Mouse (Mus musculus) MEL (cell line): ENCODE results near the gene Foxn1. TPM values are rescaled to one million over a fixed set of nuclear protein-coding genes. Genes with fewer than 3 reads are reported as not detected.

ENCODE experiments used
- DNase-seq: peaks from one replicate; pipeline ENCODE4 v3.0.0; 2011; ENCODE audit warnings: low read depth, low spot score
- H3K27ac ChIP-seq: 2 replicates; pipeline ENCODE4 v1.5.1; 2012; ENCODE audit warnings: low read depth, mild to moderate bottlenecking, control low read depth, low read length, moderate library complexity; ENCODE audit not compliant: control insufficient read depth
- H3K27me3 ChIP-seq, 2 experiments: fragments of 150-350 bp in 1 of 2; sonication (generic) in 1 of 2; 2 replicates each; pipeline ENCODE4 v1.6.1; 2012; ENCODE audit warnings: low read length in 2 of 2, mild to moderate bottlenecking in 2 of 2, improper control_type of control experiment in 1 of 2, moderate library complexity in 1 of 2; ENCODE audit not compliant: insufficient read depth in 2 of 2, control insufficient read depth in 1 of 2
- H3K36me3 ChIP-seq, 2 experiments: 2 replicates each; pipeline ENCODE4 v1.6.1; 2012 to 2014; ENCODE audit warnings: low read length in 2 of 2, improper control_type of control experiment in 1 of 2, inconsistent platforms in 1 of 2, mild to moderate bottlenecking in 1 of 2; ENCODE audit not compliant: insufficient read depth in 2 of 2, control insufficient read depth in 1 of 2
- H3K4me1 ChIP-seq, 2 experiments: fragments of 150-350 bp in 1 of 2; sonication (generic) in 1 of 2; 2 replicates each; pipeline ENCODE4 v1.6.1; 2012; ENCODE audit warnings: low read length in 2 of 2, improper control_type of control experiment in 1 of 2, mild to moderate bottlenecking in 1 of 2; ENCODE audit not compliant: insufficient read depth in 2 of 2, control insufficient read depth in 1 of 2
- H3K4me3 ChIP-seq, 2 experiments: fragments of 150-350 bp in 1 of 2; sonication (generic) in 1 of 2; 2 replicates each; pipeline ENCODE4 v1.5.1; 2012; ENCODE audit warnings: low read depth in 2 of 2, low read length in 2 of 2, mild to moderate bottlenecking in 2 of 2, moderate library complexity in 2 of 2, control low read depth in 1 of 2, improper control_type of control experiment in 1 of 2; ENCODE audit not compliant: control insufficient read depth in 1 of 2, insufficient read depth in 1 of 2
- H3K79me2 ChIP-seq: 2 replicates; pipeline ENCODE4 v1.6.1; 2012; ENCODE audit warnings: mild to moderate bottlenecking, low read length, moderate library complexity; ENCODE audit not compliant: control insufficient read depth, poor library complexity, insufficient read depth
- H3K9ac ChIP-seq: 2 replicates; pipeline ENCODE4 v1.6.1; 2012; ENCODE audit warnings: low read depth, mild to moderate bottlenecking, control low read depth, low read length, moderate library complexity; ENCODE audit not compliant: control insufficient read depth, poor library complexity, severe bottlenecking
- H3K9me3 ChIP-seq: fragments of 150-350 bp; sonication (generic); replicated peaks from 2 replicates; pipeline ENCODE4 v1.6.1; 2012; ENCODE audit warnings: mild to moderate bottlenecking, low read length, improper control_type of control experiment, moderate library complexity; ENCODE audit not compliant: insufficient read depth
- BHLHE40 ChIP-seq: IDR thresholded peaks from 2 replicates; pipeline ENCODE4 v1.6.1; 2012; ENCODE audit warnings: low read depth, mild to moderate bottlenecking, inconsistent platforms, low read length, improper control_type of control experiment, borderline replicate concordance
- CHD2 ChIP-seq: IDR thresholded peaks from 2 replicates; pipeline ENCODE4 v1.6.1; 2011; ENCODE audit warnings: low read length, improper control_type of control experiment
- CTCF ChIP-seq, 3 experiments: IDR thresholded peaks in 2 of 3; conservative IDR thresholded peaks in 1 of 3; 2 replicates each; pipeline ENCODE4 v1.5.1; 2011 to 2012; ENCODE audit warnings: low read length in 3 of 3, low read depth in 2 of 3, mild to moderate bottlenecking in 2 of 3, improper control_type of control experiment in 1 of 3, inconsistent platforms in 1 of 3, mixed read lengths in 1 of 3, moderate library complexity in 1 of 3; ENCODE audit not compliant: control insufficient read depth in 1 of 3, insufficient read depth in 1 of 3, poor library complexity in 1 of 3, severe bottlenecking in 1 of 3
- ELF1 ChIP-seq: IDR thresholded peaks from 2 replicates; pipeline ENCODE4 v1.6.1; 2014; ENCODE audit warnings: low read depth, mild to moderate bottlenecking, inconsistent platforms, low read length, improper control_type of control experiment, moderate library complexity
- EP300 ChIP-seq, 2 experiments: IDR thresholded peaks; 2 replicates each; pipeline ENCODE4 v1.6.1; 2011; ENCODE audit warnings: improper control_type of control experiment in 2 of 2, low read length in 2 of 2, low read depth in 1 of 2, mild to moderate bottlenecking in 1 of 2
- GABPA ChIP-seq: IDR thresholded peaks from 2 replicates; pipeline ENCODE4 v1.6.1; 2012; ENCODE audit warnings: low read depth, mild to moderate bottlenecking, inconsistent platforms, low read length, improper control_type of control experiment, moderate library complexity
- GATA1 ChIP-seq: IDR thresholded peaks from 2 replicates; pipeline ENCODE4 v1.6.1; 2011; ENCODE audit warnings: low read depth, low read length, improper control_type of control experiment
- HCFC1 ChIP-seq: IDR thresholded peaks from 2 replicates; pipeline ENCODE4 v1.6.1; 2012; ENCODE audit warnings: low read depth, mild to moderate bottlenecking, inconsistent platforms, low read length, improper control_type of control experiment, moderate library complexity
- JUND ChIP-seq: IDR thresholded peaks from 2 replicates; pipeline ENCODE4 v1.6.1; 2011; ENCODE audit warnings: low read depth, mild to moderate bottlenecking, improper control_type of control experiment, low read length
- MAZ ChIP-seq: IDR thresholded peaks from 2 replicates; pipeline ENCODE4 v1.6.1; 2012; ENCODE audit warnings: low read depth, mild to moderate bottlenecking, inconsistent platforms, low read length, improper control_type of control experiment
- MXI1 ChIP-seq: IDR thresholded peaks from 2 replicates; pipeline ENCODE4 v1.6.1; 2011; ENCODE audit warnings: mild to moderate bottlenecking, low read depth, low read length, improper control_type of control experiment
- NELFE ChIP-seq: IDR thresholded peaks from 2 replicates; pipeline ENCODE4 v1.6.1; 2011; ENCODE audit warnings: low read depth, low read length, improper control_type of control experiment
- POLR2A ChIP-seq, 2 experiments: IDR thresholded peaks; 2 replicates each; pipeline ENCODE4 v1.6.1; 2011 to 2012; ENCODE audit warnings: low read length in 2 of 2, mild to moderate bottlenecking in 2 of 2, control low read depth in 1 of 2, improper control_type of control experiment in 1 of 2, low read depth in 1 of 2, moderate library complexity in 1 of 2; ENCODE audit not compliant: control insufficient read depth in 1 of 2, insufficient read depth in 1 of 2, poor library complexity in 1 of 2
- POLR2AphosphoS5 ChIP-seq: IDR thresholded peaks from 2 replicates; pipeline ENCODE4 v1.6.1; 2012; ENCODE audit warnings: low read depth, borderline replicate concordance, mild to moderate bottlenecking, inconsistent platforms, low read length, moderate library complexity, mixed read lengths
- SIN3A ChIP-seq: IDR thresholded peaks from 2 replicates; pipeline ENCODE4 v1.6.1; 2012; ENCODE audit warnings: low read length, improper control_type of control experiment, inconsistent platforms
- TAL1 ChIP-seq: IDR thresholded peaks from 2 replicates; pipeline ENCODE4 v1.6.1; 2012; ENCODE audit warnings: mild to moderate bottlenecking, inconsistent platforms, low read length, moderate library complexity, mixed read lengths
- TBP ChIP-seq: IDR thresholded peaks from 2 replicates; pipeline ENCODE4 v1.8.0; 2011; ENCODE audit warnings: low read depth, low read length, improper control_type of control experiment
- UBTF ChIP-seq: IDR thresholded peaks from 2 replicates; pipeline ENCODE4 v1.6.1; 2012; ENCODE audit warnings: low read depth, mild to moderate bottlenecking, inconsistent platforms, low read length, improper control_type of control experiment, moderate library complexity, borderline replicate concordance; ENCODE audit not compliant: insufficient read depth
- ZC3H11A ChIP-seq: IDR thresholded peaks from 2 replicates; pipeline ENCODE4 v1.6.1; 2012; ENCODE audit warnings: low read depth, mild to moderate bottlenecking, inconsistent platforms, low read length, improper control_type of control experiment
- ZKSCAN1 ChIP-seq: IDR thresholded peaks from 2 replicates; pipeline ENCODE4 v1.6.1; 2012; ENCODE audit warnings: low read depth, mild to moderate bottlenecking, inconsistent platforms, low read length, improper control_type of control experiment, moderate library complexity
- ZMIZ1 ChIP-seq: IDR thresholded peaks from 2 replicates; pipeline ENCODE4 v1.6.1; 2012; ENCODE audit warnings: low read depth, mild to moderate bottlenecking, inconsistent platforms, low read length, improper control_type of control experiment, moderate library complexity
- ZNF384 ChIP-seq: IDR thresholded peaks from 2 replicates; pipeline ENCODE4 v1.6.1; 2012; ENCODE audit warnings: low read depth, mild to moderate bottlenecking, inconsistent platforms, low read length, improper control_type of control experiment
- polyA plus RNA-seq, 2 experiments: library from polyadenylated mRNA; stranded (reverse) in 1 of 2; unstranded in 1 of 2; fragments of >175 nt in 1 of 2; fragments of >200 nt in 1 of 2; gene quantifications; 2 replicates each; pipeline versions ENCODE4 v1.2.1 to v1.2.4; 2012; ENCODE audit warnings: low replicate concordance in 2 of 2, low read depth in 1 of 2; ENCODE audit not compliant: insufficient read length in 2 of 2, insufficient read depth in 1 of 2, missing spikeins in 1 of 2
- total RNA-seq: library from RNA; depleted of rRNA; stranded (reverse); fragments of 300-350 nt; gene quantifications from 2 replicates; pipeline ENCODE4 v1.2.3, GENCODE M21; 2012

Gene Foxn1
- total and polyA plus RNA-seq, 3 experiments = not detected

DNA sequence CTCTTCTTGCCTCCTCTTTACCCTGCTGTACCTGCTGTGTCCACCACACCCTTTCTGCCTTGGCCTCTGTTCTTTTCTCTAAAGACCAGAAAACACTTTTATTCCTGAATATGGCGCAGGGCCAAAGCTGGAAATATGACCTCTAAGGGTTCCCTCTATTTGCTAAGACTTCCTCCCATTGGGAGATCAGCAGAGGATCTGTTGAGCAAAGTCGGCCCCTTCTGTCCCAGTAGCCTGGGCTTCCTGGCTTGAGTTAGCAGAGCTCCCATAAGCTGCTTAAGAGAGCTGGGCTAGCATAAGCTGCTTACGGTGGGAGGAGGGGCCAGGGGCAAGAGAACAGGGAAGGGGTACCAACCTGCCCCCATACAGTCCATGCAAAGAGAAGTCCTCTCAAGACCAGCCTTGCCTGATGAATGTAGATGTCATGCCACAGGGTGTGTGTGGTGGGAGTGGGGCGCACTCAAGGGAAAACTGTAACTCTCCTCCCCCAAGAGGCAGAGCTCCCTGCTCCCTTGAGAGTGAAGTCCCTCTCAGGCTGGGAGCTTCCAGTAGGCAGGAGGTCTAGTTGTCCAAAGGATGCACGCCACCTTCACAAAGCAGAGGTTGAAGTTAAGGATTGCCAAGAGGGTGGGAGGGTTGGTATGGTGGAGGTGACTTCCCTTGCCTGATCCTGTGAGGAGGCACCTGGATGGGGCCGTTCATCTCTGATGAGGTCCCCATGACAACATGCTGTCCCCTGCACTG, 39.9 kb downstream of the Foxn1 start:
- Histone ChIP-seq H3K36me3 (peaks cover 0 to 21% of the 10 kb centered on the region in 2 experiments; a peak in 2 of 4 replicates), H3K9ac (peak overlapping the region; percentile 19; the same call in 1 of the 2 replicates), H3K27ac (peak overlapping the region; percentile 56), H3K4me3 (peak overlapping the region in 1 of 2 experiments; percentile 6; a peak in 1 of 4 replicates), H3K9me3 (no peaks in the 10 kb centered on the region), H3K27me3 (no peaks in the 10 kb centered on the region), H3K79me2 (peaks cover 9% of the 10 kb centered on the region), H3K4me1 (peaks cover 13 to 25% of the 10 kb centered on the region in 2 experiments)
- TF ChIP-seq TAL1 (no peak), SIN3A (peak; percentile 2; the same call in 1 of the 2 replicates)
- peak; percentile 24 for DNase-seq

DNA sequence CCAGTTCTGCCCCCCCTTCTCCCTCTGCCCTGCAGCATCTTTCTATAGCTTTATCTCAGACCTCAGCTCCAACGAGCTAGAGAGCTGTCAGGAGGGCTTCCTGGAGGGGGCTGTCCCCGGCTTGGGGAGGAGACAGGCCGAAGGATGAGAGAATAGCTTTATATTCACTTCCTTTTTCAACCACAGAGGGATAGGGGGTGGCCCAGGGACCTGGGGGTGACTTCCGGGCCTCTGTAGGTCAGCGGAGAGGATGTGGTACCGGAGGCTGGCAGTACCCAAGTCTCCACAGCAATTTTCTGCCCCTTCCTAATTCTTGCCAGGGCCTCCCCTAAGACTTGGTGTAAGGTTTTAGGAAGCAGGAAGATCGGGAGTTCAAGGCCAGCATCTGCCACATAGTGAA, 40.6 kb downstream of the Foxn1 start:
- H3K79me2 ChIP-seq = peaks cover 9% of the 10 kb centered on the region
- H3K9ac ChIP-seq = peak overlapping the region; percentile 27
- H3K9me3 ChIP-seq = no peaks in the 10 kb centered on the region
- peak; percentile 79 for DNase-seq
- no peaks in the 10 kb centered on the region for H3K27me3 ChIP-seq
- TF ChIP-seq NELFE (no peak), CTCF (IDR thresholded peaks at IDR 0.05 in 2 of 3, conservative IDR thresholded peaks at IDR 0.05 in 1 of 3; ENCODE audit: control insufficient read depth in 1 of 3, insufficient read depth in 1 of 3, low read depth in 2 of 3, low read length in 3 of 3, poor library complexity in 1 of 3, severe bottlenecking in 1 of 3) (no peak), ZKSCAN1 (0 out of 2 replicates have a peak, but pooled peaks have one; percentile 58), TBP (no peak; the same call in 1 of the 2 replicates), EP300 (IDR thresholded peaks at IDR 0.05; ENCODE audit: low read depth in 1 of 2, low read length in 2 of 2) (peak; percentile 36 to 43; a peak in 2 of 4 replicates), UBTF (no peak), POLR2AphosphoS5 (no peak), ZMIZ1 (no peak), GABPA (no peak), POLR2A (IDR thresholded peaks at IDR 0.05; ENCODE audit: control insufficient read depth in 1 of 2, insufficient read depth in 1 of 2, low read depth in 1 of 2, low read length in 2 of 2, poor library complexity in 1 of 2) (peak in 1 of 2 experiments; percentile 9; a peak in 1 of 4 replicates), SIN3A (no peak; the same call in 1 of the 2 replicates), TAL1 (no peak), JUND (no peak), CHD2 (no peak), ZNF384 (no peak), GATA1 (0 out of 2 replicates have a peak, but pooled peaks have one; percentile 9), ELF1 (peak; percentile 28; the same call in 1 of the 2 replicates), BHLHE40 (no peak), HCFC1 (0 out of 2 replicates have a peak, but pooled peaks have one; percentile 32), MAZ (peak; percentile 70; the same call in 1 of the 2 replicates), MXI1 (no peak), ZC3H11A (no peak)
- TF ChIP-seq, all 39 proteins: peak for 7
- Histone ChIP-seq H3K27ac (peak overlapping the region; percentile 56), H3K4me3 (peak overlapping the region; percentile 1 to 6; a peak in 1 of 4 replicates), H3K36me3 (peaks cover 0 to 21% of the 10 kb centered on the region in 2 experiments; a peak in 2 of 4 replicates), H3K4me1 (peaks cover 13 to 25% of the 10 kb centered on the region in 2 experiments)
